In genomic region chr3:107875231-107875630, GRCm38 (mm10) we compare ENCODE assay signal across 19 mouse cellular contexts. TPM values are rescaled to one million over a fixed set of nuclear protein-coding genes. Genes with fewer than 3 reads are reported as not detected.
DNase-seq lines count a peak whose midpoint lies in the region; ATAC-seq and TF ChIP-seq lines count a peak whose summit lies in the region.
"Had no signal": no experiment of that assay in that cellular context is flagged by ENCODE, and none has a peak within 500 bp of the region (broad histone marks: within the 10 kb centered on the region; RNA-seq: fewer than 3 reads in every experiment).

No protein-coding gene starts in this region.

- H3K4me2 ChIP-seq in lung, embryonic 14.5 days: no peak overlapping the region
- no peak overlapping the region for H3K4me2 ChIP-seq in lung, postnatal 0 days (replicated peaks; ENCODE audit: low read depth, low read length)
- H3K4me2 ChIP-seq in intestine, embryonic 16.5 days (ENCODE audit: low read depth, low read length): peak overlapping the region; percentile 36
- H3K4me2 ChIP-seq in hindbrain, embryonic 12.5 days (replicated peaks): no peak overlapping the region
- H3K4me2 ChIP-seq: forebrain, embryonic 13.5 days; heart, embryonic 11.5 days; heart, embryonic 15.5 days; hindbrain, embryonic 14.5 days had no signal

- no peaks in the 10 kb centered on the region for H3K36me3 ChIP-seq in lung, embryonic 14.5 days (ENCODE audit: insufficient read depth)
- H3K36me3 ChIP-seq in lung, postnatal 0 days (ENCODE audit: insufficient read depth, low read length): no peaks in the 10 kb centered on the region
- no peaks in the 10 kb centered on the region for H3K36me3 ChIP-seq in intestine, embryonic 16.5 days (ENCODE audit: control insufficient read depth, insufficient read depth, low read length)
- no peaks in the 10 kb centered on the region for H3K36me3 ChIP-seq in embryonic facial prominence, embryonic 10.5 days (replicated peaks)
- no peaks in the 10 kb centered on the region for H3K36me3 ChIP-seq in hindbrain, embryonic 12.5 days
- H3K36me3 ChIP-seq: heart, embryonic 15.5 days had no signal

- no peak for TF ChIP-seq CTCF in lung, embryonic 14.5 days (IDR thresholded peaks at IDR 0.05; ENCODE audit: low read depth)
- TF ChIP-seq CTCF in lung, postnatal 0 days (IDR thresholded peaks at IDR 0.05): no peak

- no peak for TF ChIP-seq EP300 in lung, postnatal 0 days (IDR thresholded peaks at IDR 0.05)

- H3K4me3 ChIP-seq in lung, embryonic 14.5 days (ENCODE audit: low read depth, low read length): no peak overlapping the region
- no peak overlapping the region for H3K4me3 ChIP-seq in lung, postnatal 0 days (ENCODE audit: low read depth, low read length)
- 0 out of 2 replicates have a peak overlapping the region, but pooled peaks have one; percentile 8 for H3K4me3 ChIP-seq in intestine, embryonic 16.5 days (ENCODE audit: low read length)
- H3K4me3 ChIP-seq in embryonic facial prominence, embryonic 10.5 days: no peak overlapping the region
- no peak overlapping the region for H3K4me3 ChIP-seq in hindbrain, embryonic 12.5 days
- H3K4me3 ChIP-seq: forebrain, embryonic 13.5 days; heart, embryonic 15.5 days had no signal

- H3K27ac ChIP-seq in lung, embryonic 14.5 days (ENCODE audit: low read depth): no peak overlapping the region
- no peak overlapping the region for H3K27ac ChIP-seq in lung, postnatal 0 days (ENCODE audit: low read length)
- H3K27ac ChIP-seq in intestine, embryonic 16.5 days (ENCODE audit: low read length): peak overlapping the region; percentile 85
- no peak overlapping the region for H3K27ac ChIP-seq in embryonic facial prominence, embryonic 10.5 days (replicated peaks)
- H3K27ac ChIP-seq in hindbrain, embryonic 12.5 days: no peak overlapping the region
- H3K27ac ChIP-seq: forebrain, embryonic 13.5 days; heart, embryonic 15.5 days; hindbrain, embryonic 14.5 days had no signal

- no peak overlapping the region for H3K9ac ChIP-seq in lung, embryonic 14.5 days
- H3K9ac ChIP-seq in lung, postnatal 0 days (replicated peaks; ENCODE audit: low read depth): no peak overlapping the region
- H3K9ac ChIP-seq in intestine, embryonic 16.5 days (ENCODE audit: low read depth, low read length): peak overlapping the region; percentile 32
- H3K9ac ChIP-seq in hindbrain, embryonic 12.5 days: no peak overlapping the region
- H3K9ac ChIP-seq: forebrain, embryonic 13.5 days; heart, embryonic 15.5 days; hindbrain, embryonic 14.5 days had no signal

- H3K4me1 ChIP-seq in lung, embryonic 14.5 days (ENCODE audit: insufficient read depth): no peaks in the 10 kb centered on the region
- no peaks in the 10 kb centered on the region for H3K4me1 ChIP-seq in lung, postnatal 0 days (ENCODE audit: insufficient read depth, low read depth, low read length)
- peaks cover 20% of the 10 kb centered on the region for H3K4me1 ChIP-seq in intestine, embryonic 16.5 days (ENCODE audit: control insufficient read depth, insufficient read depth, low read length)
- H3K4me1 ChIP-seq in embryonic facial prominence, embryonic 10.5 days: peaks cover 8% of the 10 kb centered on the region
- no peaks in the 10 kb centered on the region for H3K4me1 ChIP-seq in hindbrain, embryonic 12.5 days
- H3K4me1 ChIP-seq: forebrain, embryonic 13.5 days had no signal

- no peaks in the 10 kb centered on the region for H3K9me3 ChIP-seq in lung, embryonic 14.5 days (ENCODE audit: low read depth, low read length)
- H3K9me3 ChIP-seq in lung, postnatal 0 days (ENCODE audit: low read length): no peaks in the 10 kb centered on the region
- no peaks in the 10 kb centered on the region for H3K9me3 ChIP-seq in intestine, embryonic 16.5 days (ENCODE audit: control insufficient read depth, low read length)
- H3K9me3 ChIP-seq in embryonic facial prominence, embryonic 10.5 days: no peaks in the 10 kb centered on the region
- H3K9me3 ChIP-seq in hindbrain, embryonic 12.5 days (replicated peaks): no peaks in the 10 kb centered on the region
- H3K9me3 ChIP-seq: forebrain, embryonic 13.5 days; heart, embryonic 15.5 days had no signal

- no peak for ATAC-seq in lung, embryonic 14.5 days (ENCODE audit: insufficient read depth)
- no peak for ATAC-seq in lung, postnatal 0 days
- no peak for ATAC-seq in intestine, embryonic 16.5 days
- no peak for ATAC-seq in hindbrain, embryonic 12.5 days (ENCODE audit: low FRiP score)
- ATAC-seq: forebrain, embryonic 13.5 days had no signal

- 52% methylated on average over 6 of the region's 6 CpGs for WGBS in lung, embryonic 14.5 days
- 35% methylated on average over 6 of the region's 6 CpGs for WGBS in lung, postnatal 0 days
- 45% methylated on average over 6 of the region's 6 CpGs for WGBS in intestine, embryonic 16.5 days
- 75% methylated on average over 6 of the region's 6 CpGs for WGBS in embryonic facial prominence, embryonic 10.5 days
- 76% methylated on average over 6 of the region's 6 CpGs for WGBS in hindbrain, embryonic 12.5 days

- peak; percentile 35 for DNase-seq in lung, embryonic 14.5 days
- DNase-seq in lung, postnatal 0 days (ENCODE audit: low spot score): no peak
- DNase-seq in urinary bladder, postnatal 14 days (ENCODE audit: low spot score): peak; percentile 14
- DNase-seq in urinary bladder, postnatal 10 days (ENCODE audit: low spot score): no peak
- DNase-seq in testis, postnatal 10 days (ENCODE audit: low spot score): peak; percentile 40
- no peak for DNase-seq in embryonic facial prominence, embryonic 10.5 days (ENCODE audit: low spot score)
- DNase-seq: adrenal gland, adult 8-10 months; cerebellum, adult 18-20 months; cerebellum, adult 9-11 months; cerebellum, postnatal 36 days; heart, adult 18-20 months; heart, postnatal 14 days had no signal

- H3K27me3 ChIP-seq in lung, embryonic 14.5 days (ENCODE audit: insufficient read depth, low read length): no peaks in the 10 kb centered on the region
- H3K27me3 ChIP-seq in lung, postnatal 0 days (replicated peaks; ENCODE audit: insufficient read depth, low read length): no peaks in the 10 kb centered on the region
- no peaks in the 10 kb centered on the region for H3K27me3 ChIP-seq in intestine, embryonic 16.5 days (replicated peaks; ENCODE audit: control insufficient read depth, insufficient read depth, low read length)
- no peaks in the 10 kb centered on the region for H3K27me3 ChIP-seq in embryonic facial prominence, embryonic 10.5 days (replicated peaks; ENCODE audit: low read depth, poor library complexity, severe bottlenecking)
- H3K27me3 ChIP-seq in hindbrain, embryonic 12.5 days: no peaks in the 10 kb centered on the region
- H3K27me3 ChIP-seq: forebrain, embryonic 13.5 days; heart, embryonic 15.5 days had no signal

RNA-seq across cellular contexts. Expression of gene Eps8l3, which starts 1.8 kb away (rescaled TPM):
- polyA plus RNA-seq in lung, embryonic 14.5 days (2014; fragmentation: Nextera tagmentation; extraction: Ambion mirVana): not detected in 2 replicates
- polyA plus RNA-seq in lung, postnatal 0 days (2015; fragmentation: Nextera tagmentation; extraction: Ambion mirVana): not detected in 2 replicates
- 274 and 322 TPM in 2 replicates for polyA plus RNA-seq in intestine, embryonic 16.5 days (2015; fragmentation: Nextera tagmentation; extraction: Ambion mirVana)
- polyA plus RNA-seq in embryonic facial prominence, embryonic 10.5 days (2016; fragmentation: Nextera tagmentation; extraction: Ambion mirVana): not detected in 2 replicates
- not detected in 2 replicates for polyA plus RNA-seq in hindbrain, embryonic 12.5 days (2016; fragmentation: Nextera tagmentation; extraction: Ambion mirVana)
- polyA plus RNA-seq: embryonic facial prominence, embryonic 14.5 days; forebrain, embryonic 13.5 days; heart, embryonic 11.5 days; heart, embryonic 15.5 days; hindbrain, embryonic 14.5 days had no signal

RNA-seq across cellular contexts. Expression of gene Gstm5, which starts 20.4 kb away (rescaled TPM):
- polyA plus RNA-seq in lung, embryonic 14.5 days (2014; fragmentation: Nextera tagmentation; extraction: Ambion mirVana): 142 and 148 TPM in 2 replicates
- 47.2 and 50.4 TPM in 2 replicates for polyA plus RNA-seq in lung, postnatal 0 days (2015; fragmentation: Nextera tagmentation; extraction: Ambion mirVana)
- polyA plus RNA-seq in intestine, embryonic 16.5 days (2015; fragmentation: Nextera tagmentation; extraction: Ambion mirVana): 168 and 171 TPM in 2 replicates
- 208 and 219 TPM in 2 replicates for polyA plus RNA-seq in embryonic facial prominence, embryonic 10.5 days (2016; fragmentation: Nextera tagmentation; extraction: Ambion mirVana)
- polyA plus RNA-seq in hindbrain, embryonic 12.5 days (2016; fragmentation: Nextera tagmentation; extraction: Ambion mirVana): 203 and 230 TPM in 2 replicates

RNA-seq across cellular contexts. Expression of gene Gstm7, which starts 56.4 kb away (rescaled TPM):
- 12.3 and 13.9 TPM in 2 replicates for polyA plus RNA-seq in lung, embryonic 14.5 days (2014; fragmentation: Nextera tagmentation; extraction: Ambion mirVana)
- polyA plus RNA-seq in lung, postnatal 0 days (2015; fragmentation: Nextera tagmentation; extraction: Ambion mirVana): 5.6 and 6.5 TPM in 2 replicates
- 32.2 and 32.7 TPM in 2 replicates for polyA plus RNA-seq in intestine, embryonic 16.5 days (2015; fragmentation: Nextera tagmentation; extraction: Ambion mirVana)
- polyA plus RNA-seq in embryonic facial prominence, embryonic 10.5 days (2016; fragmentation: Nextera tagmentation; extraction: Ambion mirVana): 18.5 and 22.8 TPM in 2 replicates
- 71.9 and 73.7 TPM in 2 replicates for polyA plus RNA-seq in hindbrain, embryonic 12.5 days (2016; fragmentation: Nextera tagmentation; extraction: Ambion mirVana)

Comparison
In these comparisons a context has a peak if more than half of its experiments do, and no peak if none do; other contexts are left out.
1. DNase-seq: peak in lung, embryonic 14.5 days (single experiment), urinary bladder, postnatal 14 days (single experiment) and testis, postnatal 10 days (single experiment); none in lung, postnatal 0 days (single experiment), urinary bladder, postnatal 10 days (single experiment) and embryonic facial prominence, embryonic 10.5 days (single experiment).
2. RNA of gene Eps8l3, which starts 1.8 kb away (polyA plus RNA-seq): 274 to 322 TPM in intestine, embryonic 16.5 days; not detected in lung, embryonic 14.5 days, not detected in lung, postnatal 0 days, not detected in embryonic facial prominence, embryonic 10.5 days and not detected in hindbrain, embryonic 12.5 days; every median in the first group is over 100 times any median in the second.